Comparison of ENCODE assay signal across 35 mouse cellular contexts in the genomic region with DNA sequence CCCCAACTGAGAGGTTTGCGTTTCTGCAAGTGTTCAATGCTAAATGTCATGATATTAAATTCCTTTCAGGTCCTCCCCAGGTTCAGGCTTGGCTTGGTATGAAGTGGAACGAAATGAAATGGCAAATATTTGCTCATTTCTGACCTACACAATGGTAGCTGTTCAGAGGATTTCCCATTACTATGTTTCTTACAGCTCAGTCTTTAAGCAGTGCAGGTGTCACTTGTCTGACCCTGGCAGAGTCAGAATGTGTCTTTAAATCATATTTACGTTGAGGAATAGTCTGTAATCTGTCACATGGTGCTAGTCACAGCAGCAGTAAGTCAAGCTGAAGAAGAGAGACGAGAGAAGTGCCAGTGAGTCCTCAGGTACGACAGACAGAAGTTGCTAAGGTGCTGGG. TPM values are rescaled to one million over a fixed set of nuclear protein-coding genes. Genes with fewer than 3 reads are reported as not detected.
DNase-seq lines count a peak whose midpoint lies in the region; ATAC-seq and TF ChIP-seq lines count a peak whose summit lies in the region.
"Had no signal": no experiment of that assay in that cellular context is flagged by ENCODE, and none has a peak within 500 bp of the region (broad histone marks: within the 10 kb centered on the region; RNA-seq: fewer than 3 reads in every experiment).

No protein-coding gene starts in this region.

- no peaks in the 10 kb centered on the region for H3K36me3 ChIP-seq in lung, embryonic 14.5 days (ENCODE audit: insufficient read depth)
- H3K36me3 ChIP-seq in lung, postnatal 0 days (ENCODE audit: insufficient read depth, low read length), result no peaks in the 10 kb centered on the region
- no peaks in the 10 kb centered on the region for H3K36me3 ChIP-seq in stomach, embryonic 14.5 days (ENCODE audit: control insufficient read depth, insufficient read depth, low read length)
- H3K36me3 ChIP-seq in stomach, postnatal 0 days (ENCODE audit: control insufficient read depth, insufficient read depth, low read length), result peaks cover 2% of the 10 kb centered on the region; the same call in 1 of the 2 replicates
- H3K36me3 ChIP-seq: forebrain, embryonic 12.5 days; forebrain, embryonic 15.5 days; hindbrain, embryonic 12.5 days; hindbrain, embryonic 15.5 days had no signal

- no peak overlapping the region for H3K4me3 ChIP-seq in lung, embryonic 14.5 days (ENCODE audit: low read depth, low read length)
- no peak overlapping the region for H3K4me3 ChIP-seq in lung, postnatal 0 days (ENCODE audit: low read depth, low read length)
- no peak overlapping the region for H3K4me3 ChIP-seq in stomach, embryonic 14.5 days (ENCODE audit: low read depth, low read length)
- no peak overlapping the region for H3K4me3 ChIP-seq in stomach, postnatal 0 days (ENCODE audit: low read depth, low read length)
- H3K4me3 ChIP-seq: embryonic facial prominence, embryonic 10.5 days; embryonic facial prominence, embryonic 13.5 days; erythroblast, embryonic 14.5 days; forebrain, embryonic 12.5 days; forebrain, embryonic 15.5 days; hindbrain, embryonic 12.5 days; hindbrain, embryonic 15.5 days had no signal

- H3K9ac ChIP-seq in lung, embryonic 14.5 days, result no peak overlapping the region
- no peak overlapping the region for H3K9ac ChIP-seq in lung, postnatal 0 days (replicated peaks; ENCODE audit: low read depth)
- H3K9ac ChIP-seq in stomach, embryonic 14.5 days (replicated peaks; ENCODE audit: low read depth, low read length), result no peak overlapping the region
- H3K9ac ChIP-seq in stomach, postnatal 0 days (ENCODE audit: low read length), result no peak overlapping the region
- H3K9ac ChIP-seq: embryonic facial prominence, embryonic 13.5 days; forebrain, embryonic 12.5 days; forebrain, embryonic 15.5 days; hindbrain, embryonic 12.5 days; hindbrain, embryonic 15.5 days had no signal

- no peaks in the 10 kb centered on the region for H3K27me3 ChIP-seq in lung, embryonic 14.5 days (ENCODE audit: insufficient read depth, low read length)
- no peaks in the 10 kb centered on the region for H3K27me3 ChIP-seq in lung, postnatal 0 days (replicated peaks; ENCODE audit: insufficient read depth, low read length)
- H3K27me3 ChIP-seq in stomach, embryonic 14.5 days (ENCODE audit: control insufficient read depth, insufficient read depth, low read length), result no peaks in the 10 kb centered on the region
- no peaks in the 10 kb centered on the region for H3K27me3 ChIP-seq in stomach, postnatal 0 days (ENCODE audit: control insufficient read depth, insufficient read depth, low read length)
- H3K27me3 ChIP-seq: CH12.LX; embryonic facial prominence, embryonic 13.5 days; forebrain, embryonic 12.5 days; forebrain, embryonic 15.5 days; hindbrain, embryonic 12.5 days; hindbrain, embryonic 15.5 days; Patski had no signal

- no peak overlapping the region for H3K4me2 ChIP-seq in lung, embryonic 14.5 days
- no peak overlapping the region for H3K4me2 ChIP-seq in lung, postnatal 0 days (replicated peaks; ENCODE audit: low read depth, low read length)
- no peak overlapping the region for H3K4me2 ChIP-seq in stomach, embryonic 14.5 days (replicated peaks; ENCODE audit: low read depth, low read length)
- no peak overlapping the region for H3K4me2 ChIP-seq in stomach, postnatal 0 days (replicated peaks; ENCODE audit: low read depth)
- H3K4me2 ChIP-seq: embryonic facial prominence, embryonic 13.5 days; forebrain, embryonic 12.5 days; forebrain, embryonic 15.5 days; heart, embryonic 11.5 days; hindbrain, embryonic 12.5 days; hindbrain, embryonic 15.5 days had no signal

- WGBS in lung, embryonic 14.5 days, result 52% methylated on average over 5 of the region's 5 CpGs
- WGBS in lung, postnatal 0 days, result 48% methylated on average over 5 of the region's 5 CpGs
- 48% methylated on average over 5 of the region's 5 CpGs for WGBS in stomach, embryonic 14.5 days
- WGBS in stomach, postnatal 0 days, result 46% methylated on average over 5 of the region's 5 CpGs

- DNase-seq in lung, embryonic 14.5 days, result peak; percentile 34
- no peak for DNase-seq in lung, postnatal 36 days
- peak; percentile 21 for DNase-seq in lung, postnatal 0 days (ENCODE audit: low spot score)
- no peak for DNase-seq in lung, postnatal 25 days (ENCODE audit: low spot score)
- DNase-seq in stomach, postnatal 0 days (ENCODE audit: low spot score), result no peak
- no peak for DNase-seq in layer of hippocampus, adult 8-10 months (ENCODE audit: low spot score in 2 of 2)
- no peak for DNase-seq in frontal cortex, postnatal 36 days (ENCODE audit: low spot score in 2 of 2)
- DNase-seq: adrenal gland, postnatal 10 days; adrenal gland, postnatal 36 days; B cell, adult 2 months; cerebellum, adult 2 months; cerebellum, postnatal 10 days; cerebellum, postnatal 36 days; embryo, embryonic 11 days; gastrocnemius, postnatal 10 days; heart, adult 11 months had no signal

- peak overlapping the region; percentile 71 for H3K27ac ChIP-seq in lung, embryonic 14.5 days (ENCODE audit: low read depth)
- no peak overlapping the region for H3K27ac ChIP-seq in lung, postnatal 0 days (ENCODE audit: low read length)
- 0 out of 2 replicates have a peak overlapping the region, but pooled peaks have one; percentile 21 for H3K27ac ChIP-seq in stomach, embryonic 14.5 days (ENCODE audit: low read length)
- peak overlapping the region; percentile 40; the same call in 1 of the 2 replicates for H3K27ac ChIP-seq in stomach, postnatal 0 days (replicated peaks)
- H3K27ac ChIP-seq: embryonic facial prominence, embryonic 10.5 days; embryonic facial prominence, embryonic 13.5 days; forebrain, embryonic 12.5 days; forebrain, embryonic 15.5 days; hindbrain, embryonic 12.5 days; hindbrain, embryonic 15.5 days had no signal

- ATAC-seq in lung, embryonic 14.5 days (ENCODE audit: insufficient read depth), result peak; percentile 61
- ATAC-seq in lung, postnatal 0 days, result no peak
- no peak; the same call in 1 of the 2 replicates for ATAC-seq in stomach, embryonic 14.5 days (ENCODE audit: insufficient number of reproducible peaks, insufficient read depth, low FRiP score, low read depth)
- ATAC-seq in stomach, postnatal 0 days (ENCODE audit: low FRiP score, low TSS enrichment), result no peak
- ATAC-seq: forebrain, embryonic 15.5 days; Patski had no signal

- H3K9me3 ChIP-seq in lung, embryonic 14.5 days (ENCODE audit: low read depth, low read length), result no peaks in the 10 kb centered on the region
- H3K9me3 ChIP-seq in lung, postnatal 0 days (ENCODE audit: low read length), result no peaks in the 10 kb centered on the region
- no peaks in the 10 kb centered on the region for H3K9me3 ChIP-seq in stomach, embryonic 14.5 days (ENCODE audit: control insufficient read depth, low read depth, low read length)
- no peaks in the 10 kb centered on the region for H3K9me3 ChIP-seq in stomach, postnatal 0 days (ENCODE audit: control insufficient read depth, low read length)
- H3K9me3 ChIP-seq: embryonic facial prominence, embryonic 10.5 days; embryonic facial prominence, embryonic 13.5 days; forebrain, embryonic 12.5 days; forebrain, embryonic 15.5 days; G1E; hindbrain, embryonic 12.5 days; hindbrain, embryonic 15.5 days had no signal

- no peaks in the 10 kb centered on the region for H3K4me1 ChIP-seq in lung, embryonic 14.5 days (ENCODE audit: insufficient read depth)
- H3K4me1 ChIP-seq in lung, postnatal 0 days (ENCODE audit: insufficient read depth, low read depth, low read length), result peaks cover 4% of the 10 kb centered on the region; the same call in 1 of the 2 replicates
- no peaks in the 10 kb centered on the region for H3K4me1 ChIP-seq in stomach, embryonic 14.5 days (ENCODE audit: control insufficient read depth, insufficient read depth, low read length)
- H3K4me1 ChIP-seq in stomach, postnatal 0 days (replicated peaks; ENCODE audit: control insufficient read depth, insufficient read depth), result no peaks in the 10 kb centered on the region
- H3K4me1 ChIP-seq: embryonic facial prominence, embryonic 13.5 days; forebrain, embryonic 12.5 days; forebrain, embryonic 15.5 days; hindbrain, embryonic 15.5 days had no signal

- no peak for TF ChIP-seq EP300 in lung, postnatal 0 days (IDR thresholded peaks at IDR 0.05)
- no peak for TF ChIP-seq EP300 in stomach, postnatal 0 days (optimal IDR thresholded peaks at IDR 0.05)

- no peak for TF ChIP-seq CTCF in lung, embryonic 14.5 days (IDR thresholded peaks at IDR 0.05; ENCODE audit: low read depth)
- no peak for TF ChIP-seq CTCF in lung, postnatal 0 days (IDR thresholded peaks at IDR 0.05)
- no peak for TF ChIP-seq CTCF in stomach, postnatal 0 days (IDR thresholded peaks at IDR 0.05; ENCODE audit: low read depth)

RNA-seq across cellular contexts. Expression of a gene that starts 36.5 kb away (rescaled TPM):
- 10.3 and 10.8 TPM in 2 replicates for polyA plus RNA-seq in lung, embryonic 14.5 days (2014; fragmentation: Nextera tagmentation; extraction: Ambion mirVana)
- 10.0 and 10.5 TPM in 2 replicates for polyA plus RNA-seq in lung, postnatal 0 days (2015; fragmentation: Nextera tagmentation; extraction: Ambion mirVana)
- 13.6 TPM in 2 replicates for polyA plus RNA-seq in stomach, embryonic 14.5 days (2014; fragmentation: Nextera tagmentation; extraction: Ambion mirVana)
- 4.8 and 5.2 TPM in 2 replicates for polyA plus RNA-seq in stomach, postnatal 0 days (2015; fragmentation: Nextera tagmentation; extraction: Ambion mirVana)
- total RNA-seq in layer of hippocampus, adult 8-10 months (2022), result 10 to 100 TPM; 23.8 to 32.9 (median 29.4) TPM

RNA-seq across cellular contexts. Expression of a gene that starts 45.6 kb away (rescaled TPM):
- not detected in 2 replicates for polyA plus RNA-seq in lung, embryonic 14.5 days (2014; fragmentation: Nextera tagmentation; extraction: Ambion mirVana)
- polyA plus RNA-seq in lung, postnatal 0 days (2015; fragmentation: Nextera tagmentation; extraction: Ambion mirVana), result not detected in 2 replicates
- not detected in 2 replicates for polyA plus RNA-seq in stomach, embryonic 14.5 days (2014; fragmentation: Nextera tagmentation; extraction: Ambion mirVana)
- 0.12 TPM in 1 of 2 replicates, not detected in the other for polyA plus RNA-seq in stomach, postnatal 0 days (2015; fragmentation: Nextera tagmentation; extraction: Ambion mirVana)
- under 1 TPM in 3 of 4 experiments, not detected in 1; 0.57 to 0.96 (median 0.68) TPM for total RNA-seq in layer of hippocampus, adult 8-10 months (2022)
- total RNA-seq: adrenal gland, adult 18-20 months; adrenal gland, postnatal 10 days; adrenal gland, postnatal 36 days; G1E; gastrocnemius, adult 18-20 months; gastrocnemius, postnatal 4 days; heart, postnatal 25 days; hematopoietic stem cell, adult 5-6 weeks had no signal
- polyA plus RNA-seq: embryonic facial prominence, embryonic 10.5 days; erythroblast, embryonic 14.5 days; forebrain, embryonic 12.5 days; forebrain, embryonic 15.5 days; G1E; heart, embryonic 11.5 days; heart, embryonic 14.5 days; heart, postnatal 0 days; hindbrain, embryonic 12.5 days; Patski had no signal

Comparison
In these comparisons a context has a peak if more than half of its experiments do, and no peak if none do; other contexts are left out.
1. DNase-seq: peak in lung, embryonic 14.5 days (single experiment) and lung, postnatal 0 days (single experiment); none in lung, postnatal 36 days (single experiment), lung, postnatal 25 days (single experiment), stomach, postnatal 0 days (single experiment), layer of hippocampus, adult 8-10 months (0 of 2) and frontal cortex, postnatal 36 days (0 of 2).